Mouse (Mus musculus) E14TG2a.4 (cell line): ENCODE data around the gene Ankrd42.

Experiments used
- NANOG ChIP-seq: IDR thresholded peaks from 2 replicates; pipeline ENCODE4 v1.6.1; 2014; ENCODE audit warnings: borderline replicate concordance, low read length, mixed read lengths
- POU5F1 ChIP-seq: IDR thresholded peaks from 2 replicates; pipeline ENCODE4 v1.6.1; 2014; ENCODE audit warnings: low read length, borderline replicate concordance

DNA sequence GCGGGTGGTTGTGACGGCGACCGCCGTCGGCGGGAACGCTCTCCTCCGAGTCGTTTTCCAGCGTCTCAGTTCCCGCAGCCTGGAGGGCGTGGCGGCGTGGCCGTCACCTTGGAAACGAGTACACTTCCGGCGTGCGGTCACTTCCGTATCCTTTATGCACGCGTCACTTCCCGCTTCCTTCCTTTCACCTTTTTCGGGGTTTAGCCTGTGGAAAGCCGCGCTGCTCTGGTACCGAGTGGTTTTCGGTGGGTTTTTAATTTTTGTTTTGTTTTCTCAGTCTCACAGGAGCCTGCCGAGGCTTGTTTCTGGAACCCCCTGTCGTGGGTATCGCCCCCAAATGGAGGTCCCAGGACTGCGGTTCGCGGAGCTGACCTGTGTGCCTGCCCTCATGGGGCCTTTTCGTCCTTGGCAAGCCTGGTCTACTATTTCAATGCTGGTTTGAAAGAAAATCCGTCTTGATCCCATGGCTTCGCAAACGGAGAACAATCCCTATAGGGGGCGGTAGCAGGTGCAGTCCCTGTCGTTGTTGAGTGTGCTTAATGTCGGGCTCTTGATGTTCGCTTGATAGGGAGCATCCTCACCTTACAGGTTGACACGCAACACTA, at the start of gene Ankrd42:
- TF ChIP-seq POU5F1 (no peak), NANOG (no peak)
